Mouse (Mus musculus): ENCODE measurements around the gene Mbtd1.

Mbtd1 gene

GRCm38 (mm10) chr11:93948887-93949567 is 63.4 kb downstream of the Mbtd1 start:
- DNase-seq = no peak

DNA sequence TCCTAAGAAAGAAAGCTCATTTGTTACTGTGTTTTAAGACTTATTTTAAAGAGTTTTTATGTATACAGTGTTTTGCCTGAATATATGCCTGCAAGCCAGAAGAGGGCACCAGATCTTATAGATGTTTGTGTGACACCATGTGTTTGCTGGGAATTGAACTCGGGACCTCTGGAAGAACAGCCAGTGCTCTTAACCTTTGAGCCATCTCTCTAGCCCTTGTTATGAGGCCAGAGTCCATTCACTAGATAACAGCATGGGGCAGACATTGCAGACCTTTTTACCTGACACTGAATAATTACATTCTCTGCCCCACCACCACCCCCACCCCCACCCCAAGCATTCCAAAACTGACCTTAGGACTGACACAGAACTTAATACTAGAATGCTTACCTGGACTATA is 64.4 kb downstream of the Mbtd1 start:
- no peak for DNase-seq

- no peak for DNase-seq
These were observed 66.7 kb downstream of the Mbtd1 start for GRCm38 (mm10) chr11:93952376-93952775.

DNA sequence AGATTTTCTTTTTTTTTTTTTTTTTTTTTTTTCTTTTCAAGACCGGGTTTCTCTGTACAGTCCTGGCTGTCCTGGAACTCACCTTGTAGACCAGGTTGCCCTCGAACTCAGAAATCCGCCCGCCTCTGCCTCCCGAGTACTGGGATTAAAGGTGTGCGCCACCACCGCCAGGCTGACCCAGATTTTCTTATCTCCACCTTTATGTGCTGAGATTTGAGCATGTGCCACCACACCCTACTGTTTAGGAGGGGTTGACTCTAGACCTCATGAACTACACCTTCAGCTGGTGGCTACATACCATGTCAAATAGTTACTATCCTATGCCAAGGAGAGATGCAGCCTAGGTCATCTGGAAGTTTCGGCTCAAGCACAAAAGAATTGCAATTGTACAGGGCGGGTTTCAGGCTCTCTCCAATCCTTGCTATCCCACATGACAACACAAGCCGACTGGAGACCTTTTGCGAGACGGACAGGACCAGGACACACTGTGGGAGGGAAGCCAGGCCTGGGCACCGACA is 69.1 kb downstream of the Mbtd1 start:
- no peak for DNase-seq

DNA sequence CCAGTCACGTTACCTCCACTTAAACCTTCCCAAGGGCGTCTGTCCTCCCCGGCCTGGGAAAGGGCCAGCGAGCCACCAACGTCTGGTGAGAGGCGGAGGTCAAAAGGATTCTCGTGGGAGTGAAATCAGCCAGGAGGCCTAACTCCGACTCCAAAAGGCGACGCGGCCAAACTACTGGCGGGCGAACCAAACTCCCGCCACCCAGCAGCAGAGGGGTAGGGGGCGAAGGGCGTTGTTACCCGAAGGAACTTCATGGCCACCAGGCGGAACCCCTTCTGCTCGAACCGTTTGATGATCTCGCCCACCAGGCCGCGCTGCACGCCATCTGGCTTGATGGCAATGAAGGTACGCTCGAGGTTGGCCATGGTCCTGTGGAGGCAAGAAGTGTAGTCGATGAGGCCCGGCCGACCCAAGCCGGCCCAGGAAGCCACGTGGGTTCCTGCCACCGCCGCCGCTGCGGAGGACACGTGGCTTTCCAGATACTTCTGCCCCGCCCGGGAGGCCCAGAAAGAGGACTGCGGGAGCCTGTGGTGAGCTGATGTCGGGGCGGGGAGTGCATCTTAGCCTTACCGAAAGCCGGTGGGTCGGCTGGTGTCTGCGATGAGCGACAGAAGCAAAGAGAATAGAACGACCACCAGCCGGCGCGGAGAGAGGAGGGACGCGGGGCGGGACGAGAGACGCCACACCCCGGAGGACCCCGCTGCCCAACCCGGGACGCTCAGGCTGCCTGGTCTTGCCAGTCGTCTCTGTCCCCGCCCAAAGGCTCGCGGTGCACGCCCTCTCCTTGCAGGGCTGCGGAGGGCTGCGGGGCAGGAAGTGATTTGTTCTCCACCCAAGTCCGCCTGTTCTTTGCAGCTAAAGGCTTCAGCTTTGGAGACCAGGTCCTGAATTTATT is 69.9 kb downstream of the Mbtd1 start:
- DNase-seq = peak; percentile 88

DNA sequence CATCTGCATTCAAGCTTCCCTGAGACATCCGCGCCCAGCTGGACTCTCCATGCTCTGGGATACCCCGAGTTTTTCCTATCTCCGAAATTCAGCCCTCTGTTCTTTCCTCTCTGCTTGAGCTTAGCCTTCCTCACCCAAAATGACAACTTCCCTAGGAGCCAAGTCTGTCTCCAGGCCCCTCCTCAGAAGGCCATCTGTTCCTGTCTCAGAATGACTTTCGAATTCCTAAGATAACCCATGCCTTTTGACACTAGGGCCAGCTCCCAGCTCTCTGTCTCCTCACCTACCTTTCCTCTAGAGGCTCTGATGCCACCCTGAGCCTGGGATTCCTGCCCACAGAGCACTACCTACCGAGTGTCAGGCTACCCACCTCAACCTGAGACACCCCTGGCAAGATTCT is 70.5 kb downstream of the Mbtd1 start, which contains the start of gene Nme2:
Gene Nme2, minus strand, starts transcription at position 101 of the 400 bp plus-strand sequence.
- DNase-seq = no peak

GRCm38 (mm10) chr11:93957031-93957555 is 71.4 kb downstream of the Mbtd1 start:
- no peak for DNase-seq

DNA sequence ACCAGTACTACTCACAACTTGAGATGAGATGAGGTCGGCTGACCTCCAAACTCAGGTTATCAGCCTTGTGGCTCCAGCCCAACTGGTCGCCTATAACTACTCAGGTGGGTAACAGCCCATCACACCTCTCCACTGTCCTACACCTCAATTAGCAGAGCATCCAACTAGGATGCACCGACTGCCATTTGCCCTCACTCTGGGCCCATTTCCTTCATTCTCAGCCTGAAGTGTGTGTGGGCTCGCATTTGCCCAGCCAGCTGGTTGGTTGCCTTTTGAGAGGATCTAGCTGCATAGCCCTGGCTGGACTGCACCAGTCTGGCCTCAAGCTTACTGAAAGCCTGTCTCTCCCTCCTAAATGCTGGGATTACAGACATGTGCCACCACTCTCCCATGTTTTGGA is 72.1 kb downstream of the Mbtd1 start:
- no peak for DNase-seq

- no peak for DNase-seq
These were observed 75.8 kb downstream of the Mbtd1 start for GRCm38 (mm10) chr11:93961482-93961881.

DNA sequence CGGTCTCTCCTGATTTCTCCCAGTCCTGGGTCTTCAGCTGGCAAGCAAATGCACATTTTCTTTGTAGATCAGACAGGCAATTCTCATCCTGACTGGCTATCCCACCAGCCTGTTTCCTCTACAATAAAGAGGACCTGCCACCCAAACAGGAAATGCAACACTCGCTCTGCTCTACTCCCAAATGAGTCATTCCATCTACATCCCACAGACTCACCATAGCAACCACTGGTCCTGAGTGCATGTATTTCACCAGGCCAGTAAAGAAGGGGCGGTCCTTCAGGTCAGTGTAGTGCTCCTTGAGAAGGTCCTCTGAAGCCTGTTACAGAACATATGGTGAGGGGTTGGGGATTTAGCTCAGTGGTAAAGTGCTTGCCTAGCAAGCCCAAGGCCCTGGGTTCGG is 77.4 kb downstream of the Mbtd1 start:
- DNase-seq = no peak

DNA sequence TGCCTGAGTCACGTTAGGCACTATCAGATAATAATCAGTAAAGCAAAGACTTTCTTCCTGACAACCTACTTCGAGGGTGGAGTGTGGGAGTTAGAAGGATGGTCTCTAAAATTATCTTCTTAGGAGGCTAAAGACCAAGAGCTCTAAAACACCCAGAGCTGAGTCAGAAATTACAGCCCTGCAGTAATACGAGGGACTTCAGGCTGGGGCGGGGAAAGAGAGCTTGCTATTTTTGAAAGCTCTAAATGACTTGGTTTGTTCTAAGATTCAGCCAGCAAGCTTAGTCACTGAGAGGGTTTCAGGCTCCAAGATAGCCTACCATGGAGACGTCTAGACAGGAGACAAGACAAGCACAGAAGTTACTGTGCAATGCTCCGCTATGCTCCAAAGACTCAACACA is 79.7 kb downstream of the Mbtd1 start:
- DNase-seq = no peak

GRCm38 (mm10) chr11:93967381-93967780 is 81.7 kb downstream of the Mbtd1 start:
- DNase-seq = no peak

- DNase-seq = peak; percentile 96
These were observed 82.6 kb downstream of the Mbtd1 start, which contains the start of the genes Gm20390 and Nme1 for GRCm38 (mm10) chr11:93968005-93968847. Gene Gm20390, minus strand, starts transcription at chr11:93968293. Gene Nme1, minus strand, starts transcription at chr11:93968521.

- no peak for DNase-seq
These were observed 83.1 kb downstream of the Mbtd1 start for GRCm38 (mm10) chr11:93968848-93969128.

- DNase-seq = no peak
These were observed 83.5 kb downstream of the Mbtd1 start for GRCm38 (mm10) chr11:93969171-93969570.

- no peak for DNase-seq
These were observed 84.1 kb downstream of the Mbtd1 start for GRCm38 (mm10) chr11:93969799-93970198.

- DNase-seq = no peak
These were observed 87.3 kb downstream of the Mbtd1 start for GRCm38 (mm10) chr11:93972951-93973350.

GRCm38 (mm10) chr11:93979502-93980049 is 93.9 kb downstream of the Mbtd1 start:
- DNase-seq = no peak

DNA sequence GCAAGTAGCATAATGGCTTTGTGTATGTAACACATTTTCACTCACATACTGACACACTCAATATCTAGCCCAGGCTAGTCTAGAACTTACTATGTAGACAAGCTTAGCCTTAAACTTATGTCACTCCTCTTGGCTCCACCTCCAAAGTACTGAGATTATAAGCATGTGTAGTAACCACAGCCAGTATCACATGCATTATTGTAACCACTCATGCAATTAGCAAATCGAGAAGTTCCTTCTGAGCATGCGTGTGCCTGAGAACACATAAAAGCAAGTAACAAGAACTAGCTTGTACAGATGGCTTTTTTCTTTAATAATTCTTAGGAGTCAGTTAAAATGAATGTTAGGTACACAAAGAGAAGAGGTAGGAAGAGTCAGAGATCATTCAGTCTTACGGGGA is 99.0 kb downstream of the Mbtd1 start:
- no peak for DNase-seq

GRCm38 (mm10) chr11:93985265-93985664 is 99.6 kb downstream of the Mbtd1 start:
- DNase-seq = no peak

- no peak for DNase-seq
These were observed 100.6 kb downstream of the Mbtd1 start for GRCm38 (mm10) chr11:93986298-93986697.

DNA sequence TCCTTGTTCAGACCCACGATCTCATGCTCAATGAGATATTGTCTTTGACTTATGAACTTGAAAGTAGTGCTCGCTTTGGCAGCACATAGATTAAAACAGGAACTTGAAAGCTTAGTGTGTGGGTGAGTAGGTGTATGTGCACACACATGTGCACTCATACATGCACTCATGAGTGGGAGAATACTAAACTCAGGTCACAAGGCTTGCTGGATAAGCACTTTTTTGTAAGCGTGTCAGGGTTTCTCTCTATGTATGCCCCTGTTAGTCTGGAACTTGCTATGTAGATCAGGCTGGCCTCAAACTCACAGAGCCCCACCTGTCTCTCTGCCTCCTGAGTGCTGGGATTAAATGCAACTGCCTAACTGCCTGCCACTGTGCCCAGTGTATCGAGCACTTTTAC is 101.4 kb downstream of the Mbtd1 start:
- DNase-seq = no peak
